Mouse (Mus musculus): Measurements from ENCODE around the gene Iqschfp. TPM values are rescaled to one million over a fixed set of nuclear protein-coding genes. Genes with fewer than 3 reads are reported as not detected.

The Iqschfp gene
- total RNA-seq, 2 experiments from 2014 or later, result not detected

DNA sequence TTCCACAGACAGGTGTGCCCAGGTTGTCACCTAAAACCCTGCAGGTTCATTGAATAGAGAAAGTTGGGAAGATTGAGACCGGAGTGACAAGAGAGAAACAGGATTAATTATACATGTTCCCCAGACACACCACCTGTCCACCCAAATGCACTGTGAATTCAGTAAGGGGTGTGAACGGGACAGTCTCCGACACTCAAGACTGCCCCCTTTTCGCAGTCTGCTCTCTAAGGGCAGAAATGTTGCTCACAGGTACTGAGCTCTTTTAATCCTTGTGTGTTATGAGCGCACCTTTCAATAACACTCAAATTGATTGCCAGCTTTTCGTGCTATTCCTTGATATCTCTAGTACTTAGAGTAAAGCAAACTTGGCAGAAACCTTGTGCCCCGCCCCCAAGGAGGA lies 460.9 kb downstream of the Iqschfp start:
- DNase-seq, result no peak

DNA sequence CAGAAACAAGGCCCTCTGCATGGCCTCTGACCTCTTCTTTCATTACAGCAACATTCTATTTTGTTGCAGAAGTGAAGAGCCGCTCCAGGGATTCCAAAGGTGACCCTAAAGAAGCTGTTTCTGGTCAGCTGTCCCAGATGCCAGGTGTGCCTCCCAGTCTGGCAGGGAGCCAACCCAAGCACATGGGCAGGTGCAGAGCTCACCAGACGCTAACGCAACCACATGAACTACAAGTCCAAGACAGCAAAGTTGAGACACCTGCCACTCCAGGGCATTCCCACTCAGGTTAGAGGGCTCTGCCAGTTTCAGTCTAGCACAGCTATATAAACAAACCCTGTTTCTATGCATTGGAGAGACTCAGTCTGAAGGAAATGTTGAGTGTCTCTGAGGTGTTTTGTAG lies 461.5 kb downstream of the Iqschfp start:
- DNase-seq, result no peak

DNA sequence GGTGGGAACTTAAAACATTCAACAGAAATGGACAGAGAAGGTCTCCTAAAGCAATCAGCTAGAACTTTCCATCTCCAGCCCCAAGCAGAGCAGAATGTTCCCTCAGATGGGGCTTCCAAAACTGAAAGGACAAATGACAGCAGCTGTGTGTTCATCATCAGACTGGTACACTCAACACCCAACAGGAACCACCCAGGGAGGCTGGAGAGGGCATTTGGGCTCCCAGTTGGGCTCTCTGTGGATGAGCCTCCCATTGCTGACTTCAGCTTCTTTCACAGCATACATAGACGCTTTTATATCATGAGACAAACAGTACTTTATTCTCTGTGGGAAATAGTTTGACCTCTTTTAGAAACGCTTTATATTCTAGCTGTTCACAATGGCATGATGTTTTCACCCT lies 464.5 kb downstream of the Iqschfp start:
- no peak for DNase-seq

DNA sequence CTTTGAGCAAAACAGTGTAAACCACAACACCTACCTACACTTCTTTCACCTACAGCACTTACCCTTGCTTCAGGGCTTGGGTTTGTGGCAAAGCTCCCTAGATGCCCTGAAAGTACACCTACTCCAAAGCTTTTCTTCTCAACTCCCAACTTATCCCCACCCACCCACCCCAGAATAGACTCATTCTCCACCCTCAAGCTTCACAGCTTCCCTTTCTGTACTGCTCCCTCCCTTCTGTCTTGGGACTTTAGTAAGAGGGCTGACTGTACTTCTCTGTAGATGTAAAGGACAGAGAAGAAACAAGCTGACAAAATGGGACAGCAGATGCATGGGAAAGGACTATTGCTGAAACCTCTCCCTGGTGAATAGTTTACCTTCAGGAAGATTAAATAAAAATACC lies 476.0 kb downstream of the Iqschfp start:
- DNase-seq, result no peak

DNA sequence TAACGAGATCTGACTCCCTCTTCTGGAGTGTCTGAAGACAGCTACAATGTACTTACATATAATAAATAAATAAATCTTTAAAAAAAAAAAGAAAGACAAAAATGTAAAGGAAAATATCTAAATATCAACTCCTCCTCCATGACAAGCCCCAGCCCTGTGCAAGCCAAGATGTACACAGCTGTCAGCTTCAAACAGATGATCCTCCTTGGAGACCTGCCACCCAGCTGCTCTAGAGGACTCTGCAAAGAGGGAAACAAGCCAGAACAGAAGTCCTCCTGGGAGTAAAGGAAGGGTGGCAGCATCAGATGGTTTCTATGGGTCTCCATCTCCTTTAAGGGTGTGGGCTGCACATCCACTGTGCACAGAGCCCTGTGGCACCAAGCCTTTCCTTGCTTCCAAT lies 480.9 kb downstream of the Iqschfp start:
- DNase-seq, result no peak

DNA sequence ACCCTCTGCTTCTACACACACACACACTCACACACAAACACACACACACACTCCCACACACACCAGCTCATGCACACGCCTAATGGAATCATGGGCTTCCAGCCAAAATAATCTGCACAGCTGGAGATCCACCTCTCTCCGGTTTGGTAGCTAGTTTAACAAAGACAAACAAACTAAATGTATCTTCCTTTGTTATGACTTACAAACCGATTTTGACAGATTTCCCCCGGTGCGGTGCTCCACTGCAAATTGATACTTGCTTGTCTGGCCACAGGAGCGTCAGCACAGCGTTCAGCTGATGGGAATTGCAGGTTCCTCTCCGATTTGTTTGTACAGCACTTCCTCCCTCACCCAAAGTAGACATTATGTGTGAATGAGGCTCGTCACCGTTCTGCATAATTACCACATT lies 483.1 kb downstream of the Iqschfp start:
- DNase-seq, result no peak

DNA sequence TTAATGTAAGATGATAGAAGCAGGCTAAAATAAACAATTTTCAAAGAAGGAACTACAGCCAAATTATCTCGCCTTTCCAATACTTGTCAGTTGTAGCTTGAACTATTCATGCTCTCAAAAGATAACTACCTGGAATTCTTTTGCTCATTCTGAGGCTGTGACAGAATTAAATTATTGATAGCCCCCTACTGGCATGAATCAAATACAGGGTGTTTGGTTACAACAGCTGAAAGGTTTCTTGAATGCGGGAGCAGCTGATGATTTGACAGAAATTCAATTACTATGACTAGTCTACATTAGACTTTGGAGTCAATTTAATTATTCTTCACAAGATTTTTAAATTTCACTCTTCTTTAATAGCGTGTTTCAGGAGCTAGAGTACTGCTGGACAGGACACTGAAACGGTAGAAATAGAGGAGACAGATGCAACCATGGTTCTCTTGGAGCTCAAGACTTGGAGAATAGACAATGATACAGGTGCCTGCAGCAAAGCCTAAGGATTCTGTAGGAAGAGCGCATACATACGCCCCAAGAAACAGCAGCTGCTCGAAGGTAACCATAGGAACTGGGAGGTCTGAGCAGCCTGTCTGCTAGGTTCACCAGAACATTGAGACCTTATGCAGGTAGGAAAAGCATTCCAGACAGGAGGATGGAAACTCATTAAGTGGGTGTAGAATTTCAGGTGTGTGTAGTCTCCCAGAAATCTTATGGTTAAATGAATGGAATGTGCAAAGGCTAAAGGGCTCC lies 485.6 kb downstream of the Iqschfp start:
- DNase-seq, result no peak

DNA sequence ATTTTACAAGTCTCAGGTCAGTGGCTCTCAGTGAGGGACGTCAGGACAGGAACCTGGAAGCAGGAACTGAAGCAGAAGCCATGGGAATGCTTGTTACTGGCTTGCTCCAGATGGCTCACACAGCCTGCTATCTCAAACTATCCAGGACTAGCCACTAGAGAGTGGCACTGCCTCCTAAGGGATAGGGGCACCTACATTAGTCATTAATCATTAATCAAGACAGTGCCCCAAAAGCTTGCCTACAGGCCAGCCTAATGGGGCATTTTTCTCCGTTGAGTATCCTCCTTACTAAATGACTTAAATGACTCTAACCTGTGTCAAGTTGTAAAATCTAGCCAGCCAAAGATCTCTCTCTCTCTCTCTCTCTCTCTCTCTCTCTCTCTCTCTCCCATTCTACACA lies 486.8 kb downstream of the Iqschfp start:
- DNase-seq, result no peak

DNA sequence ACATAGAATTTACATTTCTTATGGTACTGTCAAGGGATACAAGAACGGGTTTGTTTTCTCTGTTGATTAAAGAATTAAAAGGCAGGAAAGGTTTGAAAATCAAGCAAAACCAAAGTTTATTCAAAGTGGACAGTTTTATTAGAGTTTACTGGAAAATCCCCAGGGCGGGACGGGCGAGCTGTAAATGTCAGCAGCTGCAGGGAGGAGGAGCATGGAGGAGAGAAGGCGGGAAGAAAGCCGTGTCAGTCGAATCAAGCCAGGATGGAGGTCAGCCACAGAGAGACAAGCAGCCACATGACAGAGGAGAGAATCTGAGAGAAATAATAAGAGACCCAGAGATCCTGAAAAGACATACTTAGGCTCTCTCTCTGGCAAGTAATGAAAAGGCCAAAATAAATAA lies 487.2 kb downstream of the Iqschfp start:
- no peak for DNase-seq

DNA sequence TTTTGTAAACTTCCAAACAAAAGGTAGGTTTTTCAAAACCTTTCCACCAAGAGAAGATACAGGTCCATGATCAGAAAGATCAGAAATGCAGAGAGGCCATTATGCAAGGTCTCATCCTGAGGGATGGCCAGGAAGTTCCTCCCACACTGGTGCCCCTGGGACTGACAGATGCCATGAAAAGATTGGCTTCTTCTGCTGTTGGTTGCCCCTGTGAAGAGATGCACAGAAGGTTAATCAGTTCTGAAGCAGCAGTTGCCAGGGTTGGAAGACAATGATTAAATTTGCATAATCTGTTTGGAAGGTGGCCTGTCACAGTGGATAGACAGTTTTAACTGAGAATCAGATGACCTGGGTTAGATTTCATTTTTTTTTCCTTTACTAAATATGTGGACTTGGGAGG lies 491.6 kb downstream of the Iqschfp start:
- DNase-seq, result no peak

DNA sequence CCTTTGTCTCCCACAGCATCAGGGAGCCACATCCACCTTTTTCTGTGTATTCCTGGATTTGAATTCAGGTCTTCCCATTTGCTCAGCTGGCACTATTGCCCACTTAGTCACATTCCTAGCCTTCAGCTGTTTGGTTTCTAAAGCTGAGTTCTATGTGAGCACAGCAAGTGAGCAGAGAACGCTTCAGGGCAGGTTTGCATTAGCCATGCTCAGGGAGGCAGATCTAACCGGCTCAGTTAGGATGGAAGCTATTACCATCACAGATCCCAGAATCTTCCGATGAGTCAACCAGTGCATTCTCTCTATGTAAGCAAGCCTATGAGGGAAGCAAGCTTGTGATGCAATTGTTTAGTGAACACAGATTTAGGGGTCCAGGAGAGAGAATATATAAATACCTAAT lies 493.5 kb downstream of the Iqschfp start:
- DNase-seq, result no peak

DNA sequence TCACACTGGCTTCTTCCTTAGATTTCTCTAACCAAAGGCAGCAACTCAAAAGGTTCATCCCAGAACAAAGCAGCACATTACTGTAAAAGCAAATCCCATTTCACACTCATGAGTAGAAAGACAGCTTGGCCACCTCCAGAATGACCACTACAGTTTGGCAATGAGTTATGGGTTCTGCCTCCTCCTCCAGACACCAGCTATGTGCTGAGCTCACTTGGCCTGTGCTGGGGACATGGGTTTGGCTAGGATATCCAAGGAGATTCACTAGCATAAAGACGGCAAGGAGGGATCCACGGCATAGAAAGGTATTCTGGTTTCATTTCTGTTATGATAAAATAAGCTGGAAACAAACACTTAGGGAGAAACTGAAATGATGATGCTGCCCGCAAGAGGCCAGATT lies 496.0 kb downstream of the Iqschfp start:
- DNase-seq, result no peak

DNA sequence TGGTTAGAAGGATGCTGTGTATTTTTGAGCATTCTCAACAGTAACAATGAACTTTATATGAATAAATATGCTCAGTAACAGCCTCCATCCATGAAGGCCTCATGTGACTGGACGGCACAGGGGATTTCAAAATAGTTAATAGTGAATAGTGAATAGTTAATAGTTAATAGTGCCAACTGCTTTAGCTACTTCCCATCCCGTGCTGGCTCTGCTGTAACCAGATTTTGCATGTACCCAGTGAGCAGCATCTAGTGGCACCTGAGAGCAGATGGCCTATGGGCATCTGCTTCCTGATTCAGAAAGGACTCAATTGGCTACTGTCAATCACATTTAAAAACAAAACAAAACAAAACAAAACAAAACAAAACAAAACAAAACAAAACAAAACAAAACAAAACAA lies 501.5 kb downstream of the Iqschfp start:
- DNase-seq, result no peak

DNA sequence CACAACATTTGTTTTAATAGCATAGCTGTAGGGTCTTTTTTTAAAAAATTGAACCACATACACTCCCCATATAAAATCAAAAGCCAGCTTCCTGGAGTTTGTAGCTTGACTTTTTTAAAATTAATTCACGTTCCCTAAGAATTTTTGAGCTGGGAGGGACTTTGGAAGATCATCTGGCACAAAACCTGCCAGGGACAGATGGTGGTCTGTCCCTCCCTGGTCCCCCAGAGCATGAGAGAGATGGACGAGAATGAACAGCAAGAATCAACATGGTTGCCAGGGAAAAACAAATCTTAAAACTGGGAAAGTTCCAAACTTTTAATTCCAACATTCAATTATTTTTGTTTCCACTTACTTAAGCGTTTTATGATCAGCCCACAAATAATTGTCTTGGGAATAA lies 506.7 kb downstream of the Iqschfp start:
- DNase-seq, result no peak

DNA sequence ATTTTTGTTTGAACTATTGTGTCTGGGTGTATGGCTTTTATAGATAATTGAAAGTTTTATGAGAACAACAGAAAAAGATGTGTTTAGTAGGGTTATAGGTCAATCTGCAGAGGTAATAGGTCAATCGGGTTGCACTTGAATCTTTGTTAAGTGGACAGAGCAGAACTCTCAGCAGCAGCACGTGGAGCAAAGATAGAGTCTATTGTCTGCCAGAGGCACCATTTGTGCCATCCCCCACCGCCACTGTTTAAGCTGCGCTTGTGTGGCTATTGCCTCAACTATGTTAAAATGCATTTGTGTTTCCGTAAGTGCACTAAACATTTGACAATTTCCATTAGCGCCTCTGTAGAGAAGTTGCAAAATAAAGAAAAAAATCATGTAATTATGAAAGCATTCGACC lies 508.1 kb downstream of the Iqschfp start:
- DNase-seq, result no peak

DNA sequence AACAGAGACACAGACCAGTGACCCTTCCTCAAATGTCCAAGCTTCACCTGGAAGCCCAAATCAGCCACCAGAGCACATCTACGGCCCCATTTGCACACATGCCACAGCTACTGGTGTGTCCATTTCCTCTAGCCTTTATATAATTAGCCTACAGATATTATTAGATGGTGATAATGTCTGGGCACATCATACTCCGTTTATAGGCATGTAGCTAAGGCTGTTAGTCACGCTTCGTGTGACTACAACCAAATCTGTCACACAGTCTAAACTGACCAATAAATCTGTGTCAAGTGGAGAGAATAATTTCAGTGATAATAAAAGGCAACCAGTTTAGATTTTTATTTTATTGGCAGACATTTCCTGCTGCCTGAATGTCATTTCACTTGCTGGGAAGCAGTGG lies 511.3 kb downstream of the Iqschfp start:
- DNase-seq, result no peak

DNA sequence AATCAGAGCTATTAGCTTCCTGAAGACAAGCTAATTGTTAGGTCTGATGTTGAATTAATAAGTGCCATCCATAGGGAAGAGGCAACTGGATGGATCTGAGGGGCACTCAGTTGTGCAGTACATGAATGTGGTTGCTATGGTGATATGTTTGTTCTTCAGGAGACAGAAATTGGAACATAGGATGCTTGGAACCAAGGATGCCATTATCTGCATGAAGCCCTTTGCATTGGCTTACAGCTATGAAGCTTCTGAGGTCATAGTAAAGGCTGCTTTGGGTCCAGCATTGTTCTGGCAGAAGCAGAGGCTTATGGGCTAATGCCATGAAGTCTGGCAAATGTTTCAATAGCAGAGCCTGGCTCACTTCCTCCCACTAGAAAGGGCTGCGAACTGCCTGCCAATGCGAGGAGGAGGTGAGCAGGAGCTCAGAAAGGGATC lies 511.8 kb downstream of the Iqschfp start:
- DNase-seq, result no peak

DNA sequence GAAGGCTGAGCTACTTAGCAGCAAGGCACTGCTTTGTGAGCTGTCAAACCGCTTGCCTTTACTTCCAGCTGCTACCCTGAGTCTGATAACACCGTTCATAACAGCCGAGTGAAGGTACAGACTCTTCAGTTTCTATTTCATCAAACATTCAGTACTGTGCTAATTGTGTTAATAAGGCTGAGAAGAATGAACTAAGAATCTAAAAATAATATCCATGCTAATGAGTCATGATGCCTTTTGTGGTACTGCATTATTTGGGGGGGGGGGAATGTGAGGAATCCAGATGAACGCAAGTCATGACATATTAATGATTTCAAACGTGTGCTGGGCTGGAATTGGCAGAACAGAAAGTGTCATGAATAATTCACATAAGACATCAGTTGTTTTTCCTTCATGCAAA lies 513.7 kb downstream of the Iqschfp start:
- no peak for DNase-seq

DNA sequence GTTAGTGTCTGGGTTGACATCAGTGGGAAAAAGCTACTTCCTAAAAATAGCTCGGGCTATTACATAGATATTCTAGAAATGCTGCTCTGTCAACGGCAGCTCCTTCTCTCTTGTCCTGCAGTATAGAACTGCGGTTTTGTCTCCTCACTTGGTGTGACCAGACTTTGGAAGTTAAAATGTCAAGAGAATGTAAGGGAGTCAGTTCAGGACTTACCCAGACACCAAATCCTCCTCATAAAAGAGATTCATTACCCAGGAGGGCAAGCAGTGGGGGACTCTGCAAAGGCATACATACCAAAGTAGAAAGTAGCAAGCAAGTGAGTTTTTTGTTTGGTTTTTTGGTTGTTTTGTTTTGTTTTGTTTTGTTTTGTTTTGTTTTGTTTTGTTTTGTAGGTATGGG lies 520.2 kb downstream of the Iqschfp start:
- no peak for DNase-seq

DNA sequence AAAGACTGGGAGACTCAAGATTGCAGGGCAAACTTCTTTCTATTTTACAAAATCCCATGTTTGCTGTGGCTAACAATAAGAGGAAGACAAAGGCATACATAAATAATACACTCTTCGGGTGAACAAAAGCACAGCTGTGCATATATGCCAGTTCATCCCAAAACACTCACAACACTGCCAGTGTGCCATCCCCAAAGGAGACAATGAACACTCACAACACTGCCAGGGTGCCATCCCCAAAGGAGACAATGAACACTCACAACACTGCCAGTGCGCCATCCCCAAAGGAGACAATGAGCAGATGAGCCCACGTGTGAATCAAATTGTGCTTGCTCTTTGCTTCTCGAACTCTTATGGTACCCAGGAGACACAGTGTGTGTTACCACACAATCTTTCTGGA lies 527.8 kb downstream of the Iqschfp start:
- DNase-seq, result no peak

DNA sequence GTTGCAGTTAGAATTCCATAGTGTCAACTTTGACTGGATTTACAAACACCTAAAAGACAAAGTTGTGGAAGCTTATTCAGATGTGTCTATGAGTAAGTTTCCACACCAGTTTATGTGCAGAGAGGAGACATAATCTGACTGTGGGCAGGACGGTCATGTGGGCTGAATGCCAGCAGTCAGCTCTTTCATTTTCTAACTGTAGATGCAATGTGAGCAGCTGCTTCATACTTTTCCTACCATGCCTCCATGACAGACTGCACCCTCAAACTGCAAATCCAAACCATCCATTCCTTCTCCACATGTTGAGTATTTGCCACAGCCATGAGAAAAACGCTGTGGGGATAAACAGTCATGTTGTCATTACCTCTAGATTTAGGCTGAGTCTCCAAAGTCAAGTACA lies 528.9 kb downstream of the Iqschfp start:
- DNase-seq, result no peak

DNA sequence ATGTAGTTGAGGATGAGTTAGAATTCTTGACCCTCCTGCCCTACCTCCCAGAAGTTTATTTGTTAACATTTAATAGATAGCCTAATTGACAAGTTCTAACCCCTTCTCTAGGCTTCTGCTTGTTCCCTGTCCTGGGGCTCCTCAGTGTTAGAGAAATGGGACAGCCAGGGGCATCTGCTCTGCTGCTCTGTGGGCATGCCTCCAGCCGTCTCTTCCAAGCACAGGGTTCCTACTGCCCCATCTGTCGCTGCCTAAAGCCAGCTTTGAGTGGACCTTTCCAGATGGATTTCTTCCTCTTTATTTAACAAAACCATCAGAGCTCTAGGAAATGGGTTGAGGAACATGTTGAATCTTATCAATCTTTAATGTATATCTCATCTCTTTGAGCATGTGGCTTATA lies 529.8 kb downstream of the Iqschfp start:
- DNase-seq, result no peak

DNA sequence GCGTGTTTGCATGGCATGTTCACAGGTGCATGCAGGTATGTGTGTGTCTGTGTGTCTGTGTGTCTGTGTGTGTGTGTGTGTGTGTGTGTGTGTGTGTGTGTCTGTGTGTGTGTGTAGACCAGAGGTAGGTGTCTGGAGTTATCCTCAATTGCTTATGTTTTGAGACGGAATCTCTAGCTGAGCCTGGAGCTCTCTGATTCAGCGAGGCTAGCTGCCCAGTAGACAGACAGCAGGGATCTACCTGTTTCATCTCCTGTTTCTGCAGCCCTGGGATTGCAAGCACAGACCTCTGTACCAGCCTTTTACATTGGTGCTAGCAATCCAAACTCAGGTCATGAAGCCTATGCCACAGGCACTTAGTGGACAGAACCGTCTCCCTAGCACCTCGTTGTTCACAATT lies 536.0 kb downstream of the Iqschfp start:
- DNase-seq, result no peak

DNA sequence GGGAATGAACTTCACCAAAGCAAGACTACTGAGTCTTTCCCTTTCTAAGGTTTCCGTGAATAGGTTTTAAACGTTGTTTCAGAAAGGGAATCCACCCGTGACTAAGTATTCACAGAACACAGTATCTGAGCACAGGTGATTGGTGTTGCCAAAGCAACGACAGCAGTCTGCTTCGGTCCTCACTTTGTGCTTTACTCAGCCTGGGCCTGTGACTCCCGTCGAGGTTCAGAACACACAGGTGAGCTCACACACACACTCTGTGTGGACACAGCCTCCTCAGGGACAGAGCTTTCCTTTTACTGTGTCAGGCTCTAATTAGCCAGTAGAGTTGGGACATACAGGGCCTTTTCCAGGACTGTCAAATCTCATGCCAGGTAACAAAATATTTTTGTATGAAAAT lies 542.4 kb downstream of the Iqschfp start:
- no peak for DNase-seq

DNA sequence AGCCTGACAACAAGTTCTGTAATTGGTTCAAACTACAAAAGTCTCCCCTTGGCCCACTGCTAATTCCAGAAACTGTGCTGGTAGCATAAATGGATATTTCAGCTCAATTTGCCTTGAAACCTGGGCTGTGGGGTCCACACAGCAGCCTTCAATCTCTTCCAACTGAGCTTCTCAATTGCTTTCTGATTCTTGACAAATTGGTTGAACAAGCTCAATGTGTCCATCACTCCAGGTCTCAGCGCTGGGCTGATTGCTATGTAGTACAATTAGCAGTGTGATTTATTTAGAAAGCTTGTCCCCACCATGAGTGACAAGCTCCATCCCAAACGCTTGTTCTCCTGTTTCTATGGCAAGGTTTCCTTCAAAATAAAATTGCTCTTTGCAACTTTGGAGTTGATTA lies 542.9 kb downstream of the Iqschfp start:
- DNase-seq, result no peak

All from gastrocnemius, postnatal 25 days (tissue).